Mouse (Mus musculus) heart, adult 2 months (tissue): ENCODE data around the gene Sdhaf1. TPM values are rescaled to one million over a fixed set of nuclear protein-coding genes. Genes with fewer than 3 reads are reported as not detected.

ENCODE experiments used
- DNase-seq, 2 experiments: peaks; one replicate each; pipeline ENCODE4 v3.0.0; 2021
- H3K27ac ChIP-seq: fragments of 200-600 bp; 2 replicates; pipeline ENCODE4 v1.8.1; 2022
- H3K27me3 ChIP-seq: fragments of 200-500 bp; 2 replicates; pipeline ENCODE4 v1.6.1; 2012; ENCODE audit warnings: mild to moderate bottlenecking, low read length, inconsistent platforms, mixed read lengths; ENCODE audit not compliant: control insufficient read depth, insufficient read depth
- H3K36me3 ChIP-seq: fragments of 200-500 bp; 2 replicates; pipeline ENCODE4 v1.6.1; 2012; ENCODE audit warnings: low read length, inconsistent platforms; ENCODE audit not compliant: control insufficient read depth, insufficient read depth
- H3K4me1 ChIP-seq: fragments of 200-500 bp; 2 replicates; pipeline ENCODE4 v1.6.1; 2011; ENCODE audit warnings: low read length; ENCODE audit not compliant: control insufficient read depth, insufficient read depth
- H3K4me3 ChIP-seq: fragments of 200-600 bp; 2 replicates; pipeline ENCODE4 v1.8.1; 2022
- H3K79me2 ChIP-seq: fragments of 200-500 bp; replicated peaks from 2 replicates; pipeline ENCODE4 v1.6.1; 2012; ENCODE audit warnings: mild to moderate bottlenecking, inconsistent platforms, low read length, moderate library complexity, mixed read lengths; ENCODE audit not compliant: control insufficient read depth, insufficient read depth
- H3K9ac ChIP-seq: fragments of 200-500 bp; 2 replicates; pipeline ENCODE4 v1.6.1; 2012; ENCODE audit warnings: low read depth, mild to moderate bottlenecking, control low read depth, inconsistent platforms, low read length, mixed read lengths
- CTCF ChIP-seq: fragments of 200-600 bp; IDR thresholded peaks from 2 replicates; pipeline ENCODE4 v1.8.1; 2022; ENCODE audit warnings: antibody characterized with exemption, mild to moderate bottlenecking, moderate library complexity
- EP300 ChIP-seq: fragments of 200-500 bp; IDR thresholded peaks from 2 replicates; pipeline ENCODE4 v1.6.1; 2011; ENCODE audit warnings: low read depth, low read length, control low read depth; ENCODE audit not compliant: insufficient read depth
- POLR2A ChIP-seq: fragments of 200-500 bp; IDR thresholded peaks from 2 replicates; pipeline ENCODE4 v1.6.1; 2011; ENCODE audit warnings: mild to moderate bottlenecking, low read depth, low read length, control low read depth; ENCODE audit not compliant: insufficient read depth
- WGBS: fragments of 180-500 bp; shearing (Covaris S2); methylation state at CpG from one replicate; pipeline ENCODE4 v1.1.7; 2018; 5-methylcytosine and 5-hydroxymethylcytosine counted together
- intact Hi-C: fragments of 180-260 bp; cut with DNase I; formaldehyde crosslinking; loops from one replicate; pipeline ENCODE4 v1.15.1; 2025
- polyA plus RNA-seq: library from polyadenylated mRNA; depleted of rRNA; stranded (reverse); fragments of >200 nt; gene quantifications from 2 replicates; pipeline ENCODE4 v1.2.3, GENCODE M21; 2012
- total RNA-seq, 2 experiments: library from RNA; stranded (reverse); gene quantifications; 2 replicates each; pipeline ENCODE4 v1.2.3; 2021

The Sdhaf1 gene
- total and polyA plus RNA-seq, 3 experiments, result 12.5 to 17.9 (median 12.5) TPM

DNA sequence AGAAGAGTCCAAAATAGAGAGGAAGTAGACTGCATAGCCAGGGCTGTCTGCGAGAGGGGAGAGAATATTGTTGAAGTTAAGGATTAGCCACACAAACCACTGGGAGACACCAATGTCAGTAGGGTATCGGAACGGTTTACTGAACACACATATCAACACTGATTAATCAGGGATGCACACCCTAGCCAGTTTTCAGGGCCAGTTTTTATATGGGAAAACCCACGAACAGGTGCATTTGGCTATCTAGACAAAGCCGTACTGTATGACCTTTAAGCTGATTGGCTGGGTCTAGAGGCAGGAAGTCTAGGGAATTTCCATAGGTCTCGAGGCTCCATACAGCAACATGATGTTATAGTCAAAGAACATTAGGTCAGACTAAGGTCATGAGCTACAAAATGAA, 830 bp downstream of the Sdhaf1 start:
- no peak for DNase-seq
- TF ChIP-seq POLR2A, result no peak
- Histone ChIP-seq H3K36me3 (no peaks in the 10 kb centered on the region), H3K27me3 (no peaks in the 10 kb centered on the region), H3K4me1 (peaks cover 1% of the 10 kb centered on the region; the same call in 1 of the 2 replicates), H3K4me3 (peak overlapping the region; percentile 57), H3K27ac (peak overlapping the region; percentile 96), H3K79me2 (no peaks in the 10 kb centered on the region), H3K9ac (peak overlapping the region; percentile 76)
- 25% methylated on average over 6 of the region's 6 CpGs for WGBS
- intact Hi-C loops, result loop anchor here (1.0 kb wide), 1 partner anchor 14 kb away; no protein-coding TSS in a partner anchor

DNA sequence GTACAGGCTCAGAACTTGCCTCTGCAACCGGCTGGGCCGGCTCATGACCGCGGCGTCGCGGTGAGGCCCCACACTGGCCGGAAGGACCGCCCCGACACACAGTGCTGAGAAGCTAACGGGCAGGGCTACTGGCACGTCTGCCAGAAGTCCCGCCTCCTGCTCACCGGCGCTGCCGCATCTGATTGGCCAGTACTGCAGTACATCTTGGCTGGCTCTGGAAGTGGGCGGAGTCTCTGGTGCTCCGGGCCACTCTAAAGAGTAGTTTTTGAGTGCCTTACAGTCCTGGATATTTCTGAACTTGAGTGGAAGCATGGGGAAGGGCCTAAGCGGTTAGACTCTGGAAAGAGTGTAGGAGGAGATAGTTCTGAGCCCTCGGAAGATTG, 1.4 kb downstream of the Sdhaf1 start:
- intact Hi-C loops, result no loop called here
- TF ChIP-seq POLR2A, result peak; percentile 81
- no peak for TF ChIP-seq CTCF
- TF ChIP-seq EP300, result peak; percentile 53; the same call in 1 of the 2 replicates
- Histone ChIP-seq H3K27ac (peak overlapping the region; percentile 96), H3K79me2 (no peaks in the 10 kb centered on the region), H3K36me3 (no peaks in the 10 kb centered on the region), H3K4me3 (peak overlapping the region; percentile 57), H3K4me1 (peaks cover 1% of the 10 kb centered on the region; the same call in 1 of the 2 replicates), H3K27me3 (no peaks in the 10 kb centered on the region), H3K9ac (peak overlapping the region; percentile 91)
- peak; percentile 97 to 98 for DNase-seq
- WGBS, result under 1% methylated on average over 20 of the region's 20 CpGs

GRCm38 (mm10) chr7:30321539-30322284, 2.0 kb downstream of the Sdhaf1 start, which contains the start of gene E130208F15Rik:
E130208F15Rik (plus strand) TSS chr7:30321740.
- Histone ChIP-seq H3K27me3 (no peaks in the 10 kb centered on the region), H3K4me3 (peak within 1 kb of the TSS; percentile 57), H3K79me2 (no peaks in the 10 kb centered on the region), H3K9ac (peak within 1 kb of the TSS; percentile 91), H3K4me1 (peaks cover 1% of the 10 kb centered on the region; the same call in 1 of the 2 replicates), H3K36me3 (no peaks in the 10 kb centered on the region), H3K27ac (peak within 1 kb of the TSS; percentile 96)
- WGBS, result under 1% methylated on average over 63 of the region's 63 CpGs
- peak; percentile 69; the same call in 1 of the 2 replicates for TF ChIP-seq POLR2A
- no peak for TF ChIP-seq CTCF
- intact Hi-C loops, result no loop called here
- DNase-seq, result peak; percentile 67 to 77

GRCm38 (mm10) chr7:30320946-30321345, 2.7 kb downstream of the Sdhaf1 start:
- H3K9ac ChIP-seq, result no peak overlapping the region

GRCm38 (mm10) chr7:30318142-30318541, 5.6 kb downstream of the Sdhaf1 start:
- no peak overlapping the region for H3K4me3 ChIP-seq
- H3K4me1 ChIP-seq, result peaks cover 1% of the 10 kb centered on the region; the same call in 1 of the 2 replicates
- TF ChIP-seq EP300 (no peak), CTCF (no peak), POLR2A (no peak)
- no peaks in the 10 kb centered on the region for H3K36me3 ChIP-seq
- H3K27me3 ChIP-seq, result no peaks in the 10 kb centered on the region
- no peak overlapping the region for H3K27ac ChIP-seq
- no peaks in the 10 kb centered on the region for H3K79me2 ChIP-seq
- WGBS, result 84% methylated on average over 3 of the region's 3 CpGs
- DNase-seq, result no peak
- intact Hi-C loops, result no loop called here
- H3K9ac ChIP-seq, result no peak overlapping the region

More at GRCm38 (mm10) chr7:30320946-30321345, 2.7 kb downstream of the Sdhaf1 start:
- H3K36me3 ChIP-seq, result no peaks in the 10 kb centered on the region
- H3K27me3 ChIP-seq, result no peaks in the 10 kb centered on the region
- DNase-seq, result no peak
- H3K4me3 ChIP-seq, result no peak overlapping the region
- peaks cover 1% of the 10 kb centered on the region; the same call in 1 of the 2 replicates for H3K4me1 ChIP-seq
- WGBS, result 82% methylated on average over 2 of the region's 2 CpGs
- TF ChIP-seq CTCF (no peak), POLR2A (no peak), EP300 (no peak)
- H3K27ac ChIP-seq, result peak overlapping the region; percentile 96; the same call in 1 of the 2 replicates
- intact Hi-C loops, result no loop called here
- H3K79me2 ChIP-seq, result no peaks in the 10 kb centered on the region
